In genomic region chr14:120968723-120969122, GRCm38 (mm10) we compare ENCODE assay signal across 12 mouse cellular contexts.
"Had no signal": no experiment of that assay in that cellular context is flagged by ENCODE, and none has a peak within 500 bp of the region (broad histone marks: within the 10 kb centered on the region; RNA-seq: fewer than 3 reads in every experiment).

No protein-coding gene starts in this region.

- ATAC-seq: midbrain, embryonic 16.5 days had no signal

- H3K4me2 ChIP-seq: liver, embryonic 11.5 days; lung, embryonic 14.5 days; midbrain, embryonic 12.5 days; neural tube, embryonic 13.5 days had no signal

- DNase-seq: kidney, adult 8-10 months; kidney, postnatal 25 days; lung, embryonic 14.5 days; lung, postnatal 10 days; right cerebral cortex, adult 18-20 months; right cerebral cortex, postnatal 25 days; thymus, postnatal 36 days had no signal

- H3K9ac ChIP-seq: lung, embryonic 14.5 days; midbrain, embryonic 12.5 days; neural tube, embryonic 13.5 days had no signal

- H3K27ac ChIP-seq: left cerebral cortex, adult 2 months; midbrain, embryonic 12.5 days; neural tube, embryonic 13.5 days had no signal

- H3K9me3 ChIP-seq: midbrain, embryonic 12.5 days; neural tube, embryonic 13.5 days had no signal

- H3K4me3 ChIP-seq: left cerebral cortex, adult 2 months; midbrain, embryonic 12.5 days; neural tube, embryonic 13.5 days had no signal

- H3K36me3 ChIP-seq: midbrain, embryonic 12.5 days; neural tube, embryonic 13.5 days had no signal

- H3K4me1 ChIP-seq: midbrain, embryonic 12.5 days; neural tube, embryonic 13.5 days had no signal

- H3K27me3 ChIP-seq: midbrain, embryonic 12.5 days; neural tube, embryonic 13.5 days had no signal
